Mouse (Mus musculus): Measurements from ENCODE around the gene Ppp1r21. TPM values are rescaled to one million over a fixed set of nuclear protein-coding genes. Genes with fewer than 3 reads are reported as not detected.

The Ppp1r21 gene
- 10 to 100 TPM; 71.4 to 72.7 TPM for total RNA-seq (2021)
- long read RNA-seq, transcript Ppp1r21-201 (22 exons, 3,141 nt), result major isoform, 8 of 13 reads
- long read RNA-seq, partial matches to known transcripts, result 2 of 13 reads
- long read RNA-seq, other reads (novel, unspliced or antisense), result 0 of 13 reads

GRCm38 (mm10) chr17:88529519-88530235, at the start of gene Ppp1r21:
Gene Ppp1r21, plus strand, starts transcription at chr17:88530118.
- peak; percentile 96 to 99 for DNase-seq (ENCODE audit: low spot score in 2 of 2)

- no peak for DNase-seq (ENCODE audit: low spot score in 2 of 2)
Observed at GRCm38 (mm10) chr17:88480369-88480768, 49.5 kb upstream of the Ppp1r21 start.

- no peak for DNase-seq (ENCODE audit: low spot score in 2 of 2)
Observed at GRCm38 (mm10) chr17:88481062-88481461, 48.9 kb upstream of the Ppp1r21 start.

- DNase-seq (ENCODE audit: low spot score in 2 of 2), result no peak
Observed at GRCm38 (mm10) chr17:88481587-88481986, 48.3 kb upstream of the Ppp1r21 start.

- DNase-seq (ENCODE audit: low spot score in 2 of 2), result no peak
Observed at GRCm38 (mm10) chr17:88484539-88484938, 45.4 kb upstream of the Ppp1r21 start.

GRCm38 (mm10) chr17:88484951-88485350, 45.0 kb upstream of the Ppp1r21 start:
- DNase-seq (ENCODE audit: low spot score in 2 of 2), result no peak

GRCm38 (mm10) chr17:88490546-88490945, 39.4 kb upstream of the Ppp1r21 start:
- DNase-seq (ENCODE audit: low spot score in 2 of 2), result no peak

- no peak for DNase-seq (ENCODE audit: low spot score in 2 of 2)
Observed at GRCm38 (mm10) chr17:88491366-88492106, 38.4 kb upstream of the Ppp1r21 start.

- DNase-seq (ENCODE audit: low spot score in 2 of 2), result no peak
Observed at GRCm38 (mm10) chr17:88492107-88492460, 37.8 kb upstream of the Ppp1r21 start.

- DNase-seq (ENCODE audit: low spot score in 2 of 2), result no peak
Observed at GRCm38 (mm10) chr17:88493551-88493950, 36.4 kb upstream of the Ppp1r21 start.

- peak; percentile 64 to 73 for DNase-seq (ENCODE audit: low spot score in 2 of 2)
Observed at GRCm38 (mm10) chr17:88494121-88494771, 35.7 kb upstream of the Ppp1r21 start.

- DNase-seq (ENCODE audit: low spot score in 2 of 2), result peak in 1 of 2 experiments; percentile 29
Observed at GRCm38 (mm10) chr17:88494772-88495132, 35.2 kb upstream of the Ppp1r21 start.

GRCm38 (mm10) chr17:88498090-88498682, 31.7 kb upstream of the Ppp1r21 start:
- no peak for DNase-seq (ENCODE audit: low spot score in 2 of 2)

- DNase-seq (ENCODE audit: low spot score in 2 of 2), result no peak
Observed at GRCm38 (mm10) chr17:88504056-88504455, 25.9 kb upstream of the Ppp1r21 start.

- DNase-seq (ENCODE audit: low spot score in 2 of 2), result peak; percentile 48 to 62
Observed at GRCm38 (mm10) chr17:88505275-88505723, 24.6 kb upstream of the Ppp1r21 start.

GRCm38 (mm10) chr17:88505941-88506340, 24.0 kb upstream of the Ppp1r21 start:
- DNase-seq (ENCODE audit: low spot score in 2 of 2), result peak in 1 of 2 experiments; percentile 26

GRCm38 (mm10) chr17:88507376-88507775, 22.5 kb upstream of the Ppp1r21 start:
- peak in 1 of 2 experiments; percentile 29 for DNase-seq (ENCODE audit: low spot score in 2 of 2)

GRCm38 (mm10) chr17:88508846-88509508, 20.9 kb upstream of the Ppp1r21 start:
- DNase-seq (ENCODE audit: low spot score in 2 of 2), result peak; percentile 32 to 50

- no peak for DNase-seq (ENCODE audit: low spot score in 2 of 2)
Observed at GRCm38 (mm10) chr17:88509999-88510398, 19.9 kb upstream of the Ppp1r21 start.

GRCm38 (mm10) chr17:88511095-88511551, 18.8 kb upstream of the Ppp1r21 start:
- DNase-seq (ENCODE audit: low spot score in 2 of 2), result peak; percentile 86 to 88

- no peak for DNase-seq (ENCODE audit: low spot score in 2 of 2)
Observed at GRCm38 (mm10) chr17:88516477-88516876, 13.4 kb upstream of the Ppp1r21 start.
